Mouse (Mus musculus) kidney, adult 2 months (tissue): ENCODE data around the gene Acsf2.

Experiments
- CTCF ChIP-seq: fragments of 200-500 bp; conservative IDR thresholded peaks from 2 replicates; pipeline ENCODE4 v1.5.1; 2011; ENCODE audit warnings: low read depth, mild to moderate bottlenecking, control low read depth, low read length, moderate library complexity, mixed read lengths; ENCODE audit not compliant: insufficient read depth, insufficient read length
- POLR2A ChIP-seq: fragments of 200-500 bp; IDR thresholded peaks from one replicate; pipeline ENCODE4 v1.6.1; 2011; ENCODE audit warnings: low read depth, low read length, control low read depth

- no peak for TF ChIP-seq POLR2A
- TF ChIP-seq CTCF, result no peak
These were observed 55.3 kb downstream of the Acsf2 start for GRCm38 (mm10) chr11:94546381-94546780.
